Mouse (Mus musculus) layer of hippocampus, postnatal 10 days (tissue): ENCODE results near the gene Slc35g3. TPM values are rescaled to one million over a fixed set of nuclear protein-coding genes. Genes with fewer than 3 reads are reported as not detected.

Experiments used
- DNase-seq, 2 experiments: peaks; one replicate each; pipeline ENCODE4 v3.0.0; 2021; ENCODE audit warnings: low spot score in 2 of 2
- total RNA-seq, 2 experiments: library from RNA; stranded (reverse); gene quantifications; 2 replicates each; pipeline ENCODE4 v1.2.3; 2021

Gene Slc35g3
- total RNA-seq, 2 experiments from 2014 or later: 0.22 TPM; not detected in 1

DNA sequence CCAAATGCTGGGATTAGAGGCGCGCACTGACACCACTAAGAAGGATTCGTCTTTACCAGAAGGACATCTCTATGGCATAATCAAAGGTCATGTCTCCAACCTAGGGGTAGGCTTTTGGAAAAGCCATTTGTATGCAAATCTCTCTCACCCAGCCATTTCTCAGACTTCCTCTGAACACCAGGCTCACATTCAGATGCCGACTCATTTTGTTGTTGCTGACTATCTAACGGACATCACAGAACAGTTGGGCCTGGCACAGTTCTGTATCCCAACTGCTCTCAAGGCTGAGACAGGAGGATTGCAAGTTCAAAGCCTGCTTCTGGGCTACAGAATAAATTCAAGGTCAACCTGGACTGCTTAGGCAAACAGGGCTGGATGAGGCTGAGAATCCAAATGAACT is 25.5 kb upstream of the Slc35g3 start:
- no peak for DNase-seq

DNA sequence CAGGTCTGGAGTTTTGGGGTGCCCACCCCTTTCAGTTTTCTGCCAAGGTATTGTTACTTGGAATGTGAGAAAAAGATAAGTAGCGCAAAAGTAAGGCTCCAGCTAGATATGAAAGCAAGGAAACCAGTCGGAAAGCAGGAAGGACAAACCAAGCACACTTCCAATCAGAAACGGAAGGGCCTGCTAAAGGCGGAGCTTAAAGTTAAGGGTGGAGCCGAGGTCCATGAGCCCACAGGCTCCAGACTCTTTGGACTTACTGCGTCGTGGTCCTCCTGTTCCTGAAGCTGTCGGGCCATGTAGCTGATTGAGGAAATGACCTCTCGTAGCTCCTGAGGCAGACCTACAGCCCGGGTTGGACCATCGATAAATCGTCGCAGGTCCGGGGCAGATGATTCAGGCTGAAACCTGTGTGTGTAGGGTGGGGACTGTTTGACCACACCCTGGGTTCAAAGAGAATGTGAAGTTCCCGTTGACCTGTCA is 23.1 kb upstream of the Slc35g3 start:
- DNase-seq: no peak

DNA sequence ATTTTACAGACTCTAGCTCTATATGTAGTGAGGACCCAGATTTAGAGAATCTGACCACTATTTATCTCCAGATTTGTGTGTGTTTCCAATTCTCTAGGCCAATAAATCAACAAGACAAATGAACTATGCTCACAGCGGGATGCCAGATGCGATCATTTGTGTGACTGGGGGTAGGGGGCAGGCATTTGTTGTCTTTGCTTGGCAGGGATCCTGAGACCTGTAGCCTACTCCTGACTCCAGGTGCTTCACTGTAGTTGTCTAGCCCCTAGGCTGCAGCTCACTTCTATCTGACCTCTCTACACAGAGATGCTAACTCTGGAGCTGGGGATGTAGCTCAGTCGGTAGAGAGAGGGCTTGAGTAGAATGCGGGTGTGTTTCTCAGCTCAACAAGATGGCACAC is 20.1 kb upstream of the Slc35g3 start:
- DNase-seq: no peak

DNA sequence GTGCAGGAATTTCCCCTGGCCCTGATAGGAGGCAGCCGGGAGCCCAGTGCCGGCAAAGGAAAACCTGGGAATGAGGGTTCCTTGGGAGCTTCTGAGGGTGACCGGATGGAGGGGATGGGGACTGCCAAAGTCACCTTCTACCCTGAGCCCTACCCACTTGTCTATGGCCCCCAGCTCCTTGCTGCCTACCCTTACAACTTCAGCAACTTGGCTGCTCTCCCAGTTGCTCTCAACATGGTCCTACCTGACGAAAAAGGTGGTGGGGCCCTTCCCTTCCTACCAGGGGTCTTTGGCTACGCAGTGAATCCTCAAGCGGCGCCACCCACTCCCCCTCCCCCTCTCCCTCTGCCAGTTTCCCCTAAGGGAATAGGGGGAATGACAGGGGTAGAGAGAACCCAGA is 17.2 kb upstream of the Slc35g3 start:
- DNase-seq: no peak

DNA sequence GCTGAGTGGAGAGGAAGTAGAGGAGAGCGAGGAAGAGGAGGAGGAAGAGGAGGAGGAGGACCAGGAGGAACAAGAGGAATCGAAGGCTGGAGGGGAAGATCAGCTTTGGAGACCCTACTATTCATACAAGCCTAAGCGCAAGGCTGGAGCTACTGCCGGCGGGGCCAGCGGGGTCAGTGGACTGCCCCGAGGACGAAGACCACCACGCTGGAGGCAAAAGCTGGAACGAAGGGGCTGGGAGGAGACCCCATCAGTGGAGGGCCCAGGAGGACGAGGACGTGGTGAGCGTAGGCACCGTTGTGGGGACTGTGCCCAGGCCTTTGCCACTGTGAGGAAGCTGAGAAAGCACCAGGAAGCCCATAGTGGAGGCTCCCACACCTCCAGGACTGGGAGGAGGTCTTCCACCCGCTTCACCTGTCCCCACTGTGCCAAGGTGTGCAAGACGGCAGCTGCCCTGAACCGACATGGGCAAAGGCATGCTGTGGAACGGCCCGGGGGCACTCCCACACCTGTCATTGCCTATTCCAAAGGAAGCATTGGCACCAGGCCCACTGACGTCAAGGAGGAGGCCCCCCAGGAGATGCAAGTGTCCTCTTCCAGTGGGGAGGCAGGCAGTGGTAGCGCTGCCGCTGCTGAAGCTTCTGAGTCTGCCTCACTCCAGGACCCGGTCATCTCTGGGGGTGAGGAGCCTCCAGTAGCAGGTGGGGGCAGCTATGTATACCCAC is 16.7 kb upstream of the Slc35g3 start:
- no peak for DNase-seq

DNA sequence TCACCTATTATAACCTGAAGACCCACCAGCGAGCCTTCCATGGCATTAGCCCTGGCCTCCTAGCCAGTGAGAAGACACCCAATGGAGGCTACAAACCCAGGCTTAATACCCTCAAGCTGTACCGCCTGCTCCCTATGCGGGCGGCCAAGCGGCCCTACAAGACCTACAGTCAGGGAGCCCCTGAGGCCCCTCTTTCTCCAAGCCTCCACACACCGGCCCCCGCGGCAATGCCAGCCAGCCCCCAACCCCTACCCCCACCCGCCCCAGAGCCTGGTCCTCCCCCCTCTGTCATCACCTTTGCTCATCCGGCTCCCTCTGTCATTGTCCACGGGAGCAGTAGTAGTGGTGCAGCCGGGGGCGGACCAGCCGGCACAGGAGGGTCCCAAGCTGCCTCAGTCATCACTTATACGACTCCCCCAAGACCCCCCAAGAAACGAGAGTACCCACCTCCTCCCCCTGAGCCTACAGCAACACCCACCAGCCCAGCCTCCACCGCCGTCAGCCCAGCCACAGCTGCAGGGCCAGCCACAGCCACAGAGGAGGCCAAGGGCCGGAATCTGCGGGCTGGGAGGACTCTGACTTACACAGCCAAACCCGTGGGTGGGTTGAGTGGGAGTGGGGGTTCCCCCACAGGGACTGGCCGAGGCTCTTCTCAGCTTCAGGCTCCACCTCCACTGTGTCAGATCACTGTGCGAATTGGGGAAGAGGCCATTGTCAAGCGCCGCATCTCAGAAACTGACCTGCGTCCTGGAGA is 15.9 kb upstream of the Slc35g3 start:
- DNase-seq: no peak

DNA sequence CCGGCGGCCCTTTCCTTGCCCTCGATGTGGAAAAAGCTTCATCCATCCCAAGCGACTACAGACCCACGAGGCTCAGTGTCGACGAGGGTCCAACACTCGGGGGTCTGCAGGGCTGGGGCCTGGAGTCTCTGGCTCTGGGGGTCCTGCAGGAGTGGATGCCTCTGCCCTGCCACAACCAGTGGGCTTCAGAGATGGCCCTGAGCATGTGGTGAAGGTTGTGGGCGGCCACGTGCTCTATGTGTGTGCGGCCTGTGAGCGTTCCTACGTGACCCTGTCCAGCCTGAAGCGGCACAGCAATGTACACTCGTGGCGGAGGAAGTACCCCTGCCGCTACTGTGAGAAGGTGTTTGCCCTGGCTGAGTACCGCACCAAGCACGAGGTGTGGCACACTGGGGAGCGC is 14.7 kb upstream of the Slc35g3 start:
- no peak for DNase-seq

DNA sequence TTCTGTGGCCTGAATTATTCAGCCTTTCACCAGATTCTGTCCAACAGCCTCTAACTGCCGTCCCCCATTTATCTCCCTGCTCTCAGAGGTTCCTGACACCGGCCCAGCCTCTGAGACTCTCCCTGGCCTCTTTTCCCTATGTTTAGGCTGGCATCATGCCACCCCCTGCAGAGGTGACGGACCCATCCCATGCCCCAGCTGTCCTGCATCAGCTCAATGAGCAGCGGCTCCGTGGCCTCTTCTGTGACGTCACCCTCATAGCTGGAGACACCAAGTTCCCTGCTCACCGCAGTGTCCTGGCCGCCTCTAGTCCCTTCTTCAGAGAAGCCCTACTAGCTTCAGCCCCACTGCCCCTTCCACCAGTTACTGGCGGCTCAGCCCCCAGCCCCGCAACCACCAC is 13.9 kb upstream of the Slc35g3 start:
- DNase-seq: no peak

DNA sequence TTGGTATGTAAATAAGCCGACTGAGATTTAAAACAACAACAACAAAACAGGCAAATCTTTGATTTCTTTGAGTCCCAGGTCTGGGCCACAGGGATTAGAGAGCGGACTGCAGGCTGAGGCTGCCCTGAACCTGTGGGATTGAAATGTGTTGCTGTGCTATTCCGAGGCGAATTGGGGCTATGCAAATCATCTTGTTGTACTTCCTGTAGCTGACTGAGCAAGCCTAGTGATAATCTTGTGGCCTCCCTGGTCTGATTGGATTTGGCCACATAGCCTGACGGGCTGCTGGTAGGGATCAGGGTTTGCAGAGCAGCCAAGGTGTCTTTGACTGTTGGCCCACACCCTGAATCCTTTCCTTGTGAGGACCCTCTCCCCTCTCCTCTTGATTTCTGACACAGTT is 13.2 kb upstream of the Slc35g3 start:
- no peak for DNase-seq

DNA sequence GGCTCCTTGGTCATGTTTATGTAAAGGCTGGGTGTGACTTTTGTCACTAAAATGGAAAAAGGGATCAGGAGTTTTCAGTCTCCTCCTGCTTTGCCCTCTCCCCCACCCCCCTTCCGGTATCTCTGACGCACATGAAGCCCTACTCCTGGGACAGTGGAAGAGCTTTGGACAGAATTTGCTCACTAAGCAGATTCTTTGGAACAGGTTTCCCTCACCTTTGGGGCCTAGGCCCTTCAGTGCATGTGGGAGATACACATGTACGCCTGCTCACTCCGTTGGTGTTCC is 5.8 kb upstream of the Slc35g3 start:
- no peak for DNase-seq

DNA sequence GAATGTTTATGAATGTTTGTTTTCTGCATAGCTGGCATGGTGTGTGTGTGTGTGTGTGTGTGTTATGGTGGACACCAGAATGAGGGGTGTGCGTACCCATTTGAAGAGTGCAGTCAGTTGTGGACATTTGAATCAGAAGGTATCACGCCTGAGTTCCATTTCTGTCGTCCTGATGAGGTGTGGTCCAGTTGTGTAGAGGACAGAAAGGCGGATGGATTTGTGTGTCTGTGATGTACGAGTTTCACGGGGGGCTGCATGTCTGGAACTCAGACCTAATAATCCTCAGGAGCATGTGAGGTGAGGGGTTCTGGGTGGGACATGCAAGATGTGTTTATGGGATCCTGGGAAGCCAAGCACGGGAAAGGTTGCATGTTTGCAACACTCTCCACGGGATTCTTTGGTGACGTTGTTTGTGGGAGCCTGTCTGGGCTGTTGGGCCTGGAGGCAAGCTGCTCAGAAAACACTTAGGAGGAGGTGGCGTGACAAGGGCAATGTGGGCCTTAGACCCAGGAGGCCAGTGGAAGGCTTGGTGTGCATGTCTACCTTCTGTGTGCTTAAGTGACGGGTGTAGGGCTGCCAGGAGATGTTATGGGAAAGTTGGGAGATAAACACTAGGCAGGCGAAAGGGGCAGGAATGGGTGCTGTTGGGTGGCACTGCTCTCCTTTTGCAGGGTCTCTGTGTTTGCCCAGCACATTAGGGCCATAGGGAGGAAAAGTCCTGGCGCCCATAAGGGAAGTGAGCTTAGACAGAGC is 5.3 kb upstream of the Slc35g3 start:
- no peak for DNase-seq

DNA sequence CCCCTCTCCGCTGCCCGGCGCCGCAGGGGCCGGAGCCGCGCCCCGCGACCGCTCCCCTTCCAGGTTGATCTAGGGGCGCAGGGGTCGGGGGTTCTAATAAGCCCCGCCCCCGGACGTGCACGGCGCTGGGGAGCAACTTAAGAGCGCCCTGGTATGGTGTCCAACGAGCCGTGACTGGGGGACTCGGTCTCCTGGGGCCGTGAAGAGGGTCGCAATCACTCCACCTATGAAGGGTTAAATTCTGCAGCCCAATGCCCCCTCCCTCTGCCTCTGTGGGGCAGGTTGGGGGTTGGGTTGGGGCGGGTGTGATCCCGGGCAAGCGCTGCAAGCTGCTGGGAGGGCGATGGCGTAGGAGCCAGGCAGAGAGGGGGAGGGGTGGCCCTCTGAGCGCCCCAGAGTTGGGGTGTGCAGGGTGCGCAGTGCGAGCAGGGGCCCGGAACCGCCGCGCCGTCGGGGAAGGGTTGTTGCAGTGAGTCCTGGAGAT is 4.4 kb upstream of the Slc35g3 start:
- DNase-seq: peak; percentile 71 to 83

DNA sequence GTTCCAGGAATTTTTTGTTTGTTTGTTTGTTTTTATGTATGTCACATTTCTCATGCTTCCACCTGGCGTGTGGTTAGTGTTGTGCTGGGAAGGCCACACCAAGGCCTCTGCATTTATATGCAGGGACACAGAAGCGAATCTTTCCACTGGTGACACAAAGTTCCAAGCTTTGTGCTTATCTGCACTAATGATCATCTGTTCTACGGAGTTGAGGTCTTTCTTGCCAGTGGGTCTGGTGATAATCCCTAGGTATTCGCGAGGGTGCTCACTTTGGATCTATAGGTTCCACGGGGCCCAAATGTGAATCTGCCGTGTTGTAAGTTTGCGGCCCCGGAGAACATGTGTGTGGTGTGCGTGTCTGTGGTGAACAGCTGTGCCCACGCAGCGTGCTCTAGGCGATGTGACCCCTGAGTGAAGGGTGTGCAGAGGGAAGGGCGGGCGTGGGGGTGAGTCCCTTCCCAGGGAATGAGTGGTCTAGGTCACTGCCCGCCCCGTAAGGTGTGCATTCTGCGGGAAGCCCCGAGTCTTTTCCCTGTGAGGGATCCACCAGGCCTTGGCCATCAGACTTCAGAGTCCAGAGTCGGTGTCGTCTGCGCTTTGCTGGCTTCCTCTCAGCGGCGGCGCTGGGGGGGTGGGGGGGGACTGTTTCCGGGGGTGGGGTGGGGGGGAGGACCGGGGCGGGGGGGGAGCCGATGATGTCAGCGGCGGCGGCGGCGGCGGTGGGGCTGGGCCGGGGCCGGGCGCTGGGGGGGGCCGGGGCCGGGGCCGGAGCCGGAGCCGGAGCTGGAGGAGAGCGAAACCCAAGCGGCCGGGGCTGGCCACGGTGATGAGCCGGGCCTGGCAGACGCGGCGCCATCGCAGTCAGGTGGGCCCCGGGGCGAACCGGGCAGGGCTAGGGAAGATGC is 3.7 kb upstream of the Slc35g3 start, which contains the start of gene Zbtb4:
Zbtb4 (plus strand) TSS at position 692 of the 905 bp plus-strand sequence.
- peak; percentile 35 to 58 for DNase-seq

DNA sequence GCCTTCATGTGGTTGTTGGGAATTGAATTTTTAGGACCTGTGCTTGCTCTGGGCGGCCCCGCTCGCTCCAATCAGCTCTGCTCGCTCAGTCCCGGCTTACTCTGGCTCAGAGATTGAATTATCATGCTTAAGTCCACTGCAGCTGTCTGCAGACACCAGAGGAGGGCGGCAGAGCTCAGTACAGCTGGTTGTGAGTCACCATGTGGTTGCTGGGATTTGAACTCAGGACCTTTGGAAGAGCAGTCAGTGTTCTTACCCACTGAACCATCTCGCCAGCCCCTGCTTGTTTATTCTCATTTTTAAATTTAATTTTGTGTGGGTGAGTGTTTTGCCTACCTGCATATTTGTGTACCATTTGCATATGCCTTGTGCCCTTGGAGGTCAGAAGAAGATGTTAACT is 1.8 kb upstream of the Slc35g3 start:
- no peak for DNase-seq

DNA sequence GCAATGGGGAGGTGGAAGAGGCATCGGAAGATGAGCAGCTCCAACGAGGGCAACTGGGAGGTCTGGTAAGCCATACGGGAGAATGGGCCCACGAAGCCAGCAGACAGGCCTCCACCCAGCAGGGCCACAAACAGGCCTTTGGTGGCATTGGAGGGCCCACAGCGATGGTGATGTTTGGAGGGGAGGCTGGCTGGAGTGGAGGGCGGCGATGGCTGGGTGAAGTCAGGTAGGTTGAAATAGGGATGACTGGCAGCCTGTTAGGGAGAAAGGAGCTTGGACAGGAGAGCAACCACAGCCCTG is 917 bp downstream of the Slc35g3 start:
- DNase-seq: no peak

DNA sequence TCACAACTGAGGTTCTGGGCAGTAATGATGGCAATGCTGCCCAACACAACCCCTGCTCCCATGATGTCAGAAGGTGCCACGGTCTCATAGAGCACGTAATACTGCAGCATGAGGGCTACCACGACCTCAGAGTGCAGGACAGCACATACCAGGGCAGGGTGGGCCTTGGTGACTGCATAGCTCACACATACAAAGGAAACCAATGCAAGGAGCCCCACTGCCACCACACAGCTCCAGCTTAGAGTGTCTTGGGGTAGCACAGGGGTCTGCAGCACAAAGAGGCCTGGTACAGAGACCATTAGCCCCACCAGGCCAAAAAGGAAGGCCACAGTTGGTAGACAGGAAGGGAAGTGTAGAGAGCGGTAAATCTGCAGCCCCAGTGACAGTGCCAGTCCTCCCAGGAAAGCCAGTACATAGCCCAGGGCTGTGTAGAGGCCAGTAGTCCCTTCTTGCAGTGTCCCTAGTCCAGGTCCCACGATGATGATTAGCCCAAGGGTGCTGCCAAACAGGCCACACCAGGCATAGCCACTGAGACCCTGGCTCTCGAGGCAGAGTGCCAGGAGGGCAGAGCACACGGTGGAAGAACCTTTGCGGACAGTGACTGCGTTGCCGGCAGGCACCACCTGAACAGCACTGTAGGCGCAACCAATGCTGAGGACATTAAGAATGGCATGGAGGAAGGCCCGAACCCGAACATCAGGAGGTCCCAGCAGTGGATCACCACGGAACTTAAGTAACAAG is 1.4 kb downstream of the Slc35g3 start:
- DNase-seq: no peak

DNA sequence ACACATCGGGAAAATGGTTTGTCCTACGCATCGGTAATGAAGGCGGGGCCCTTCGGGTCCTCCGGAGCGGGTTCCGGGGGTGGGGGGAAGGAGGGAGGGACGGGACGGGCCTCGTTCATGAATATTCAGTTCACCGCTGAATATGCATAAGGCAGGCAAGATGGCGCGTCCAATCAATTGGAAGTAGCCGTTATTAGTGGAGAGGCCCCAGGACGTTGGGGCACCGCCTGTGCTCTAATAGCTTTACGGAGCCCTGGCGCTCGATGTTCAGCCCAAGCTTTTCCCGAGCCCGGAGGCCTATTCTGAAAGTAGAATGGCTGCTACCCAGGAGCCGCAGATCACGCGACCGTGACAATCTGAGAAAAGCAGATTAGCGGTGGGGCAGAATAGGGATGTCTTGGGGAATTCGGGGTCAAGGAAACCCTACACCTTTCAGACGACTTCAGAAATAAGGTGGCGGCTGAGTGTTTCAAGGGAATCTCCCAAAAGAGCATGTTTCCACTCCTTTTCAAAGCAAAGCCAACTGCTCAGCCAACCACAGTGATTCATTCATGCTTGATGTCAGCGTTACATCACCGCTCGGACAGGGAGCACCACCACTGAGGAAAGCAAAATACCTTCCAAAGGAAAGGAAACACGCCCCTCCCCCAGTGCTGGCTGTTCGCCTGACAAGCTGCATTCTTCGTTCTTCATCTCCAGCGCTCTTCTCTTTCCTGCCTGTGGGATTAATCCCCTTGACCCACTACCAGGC is 2.6 kb downstream of the Slc35g3 start:
- peak; percentile 82 to 83 for DNase-seq

DNA sequence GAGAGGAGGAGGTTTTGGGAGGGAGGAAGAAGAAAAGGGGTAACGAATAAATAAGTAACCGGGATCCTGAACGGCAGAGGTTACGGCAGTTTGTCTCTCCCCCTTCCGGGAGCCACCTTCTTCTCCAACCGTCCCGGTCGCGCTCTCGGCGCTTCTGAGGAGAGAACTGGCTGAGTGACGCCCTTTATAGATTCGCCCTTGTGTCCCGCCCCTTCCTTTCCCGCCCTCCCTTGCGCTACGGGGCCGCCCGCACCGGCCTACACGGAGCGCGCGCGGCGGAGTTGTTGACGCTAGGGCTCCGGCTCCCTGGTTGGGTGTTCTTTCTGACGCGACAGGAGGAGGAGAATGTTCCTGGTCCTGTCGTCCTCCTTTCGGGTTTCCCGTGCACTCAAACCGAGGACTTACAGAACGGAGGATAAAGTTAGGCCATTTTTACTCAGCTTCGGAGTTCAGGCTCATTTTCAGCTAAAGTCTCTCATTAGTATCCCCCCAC is 3.2 kb downstream of the Slc35g3 start, which contains the start of gene Polr2a:
Polr2a (minus strand) TSS at position 160 of the 493 bp plus-strand sequence.
- peak; percentile 98 to 99 for DNase-seq

DNA sequence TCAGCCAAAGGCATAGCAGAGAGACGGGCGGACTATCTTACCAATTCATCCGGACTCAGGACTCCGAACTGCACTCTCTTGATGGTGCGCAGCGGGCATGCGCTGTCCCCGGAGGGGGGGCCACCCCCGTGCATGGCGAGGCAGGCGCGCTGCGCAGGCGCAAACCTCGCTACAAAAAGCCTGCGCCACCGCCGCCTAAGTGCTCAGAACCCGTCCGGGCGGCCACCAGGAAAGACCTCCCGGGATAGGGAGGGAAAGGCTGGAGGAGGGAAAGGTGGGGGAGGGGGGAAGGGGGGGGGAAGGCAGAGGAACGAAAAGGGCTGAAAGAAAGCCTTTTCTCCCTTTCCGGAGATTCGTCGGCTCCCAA is 3.7 kb downstream of the Slc35g3 start:
- DNase-seq: peak; percentile 95 to 98
